ENCODE assay signal across 8 mouse cellular contexts in the genomic region with DNA sequence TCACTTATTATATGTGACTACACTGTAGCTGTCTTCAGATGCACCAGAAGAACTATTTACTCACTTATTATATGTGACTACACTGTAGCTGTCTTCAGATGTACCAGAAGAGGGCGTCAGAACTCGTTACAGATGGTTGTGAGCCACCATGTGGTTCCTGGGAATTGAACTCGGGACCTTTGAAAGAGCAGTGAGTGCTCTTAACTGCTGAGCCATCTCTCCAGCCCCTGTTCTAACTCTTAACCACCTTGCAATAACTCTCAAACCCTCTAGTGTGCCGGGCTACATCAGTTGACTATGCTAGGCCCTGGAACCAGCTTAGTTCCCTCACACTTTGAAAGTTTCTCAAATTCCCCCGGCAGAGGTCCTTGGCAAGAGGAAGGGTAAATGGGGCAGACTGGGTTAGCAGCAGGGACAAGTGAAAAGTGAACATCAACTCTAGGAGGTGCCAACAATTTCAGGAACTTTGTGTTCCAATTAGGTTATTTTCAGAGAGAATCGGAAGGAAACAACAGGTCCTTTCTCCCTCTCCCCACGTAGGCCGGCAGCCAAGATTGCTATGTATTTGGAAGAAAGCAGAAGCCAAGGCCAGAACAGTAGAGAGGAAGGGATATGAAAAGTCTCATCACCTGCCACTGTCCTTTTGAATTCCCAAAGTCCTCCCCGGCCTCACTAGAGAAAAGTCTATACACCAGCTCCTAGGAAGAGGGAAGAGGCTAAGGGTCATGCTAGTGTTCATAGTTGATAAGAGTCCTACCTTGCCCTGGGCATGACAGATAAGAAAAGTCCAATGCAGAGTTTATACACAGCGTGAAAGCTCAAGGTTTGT. TPM values are rescaled to one million over a fixed set of nuclear protein-coding genes. Genes with fewer than 3 reads are reported as not detected.
DNase-seq lines count a peak whose midpoint lies in the region; ATAC-seq and TF ChIP-seq lines count a peak whose summit lies in the region.
"Had no signal": no experiment of that assay in that cellular context is flagged by ENCODE, and none has a peak within 500 bp of the region (broad histone marks: within the 10 kb centered on the region; RNA-seq: fewer than 3 reads in every experiment).

No protein-coding gene starts in this region.

- peaks cover 13% of the 10 kb centered on the region for H3K36me3 ChIP-seq in kidney, embryonic 16.5 days (ENCODE audit: insufficient read depth, low read length)
- peaks cover 23% of the 10 kb centered on the region for H3K36me3 ChIP-seq in liver, postnatal 0 days (replicated peaks; ENCODE audit: insufficient read depth, low read length)

- ATAC-seq in kidney, embryonic 16.5 days (ENCODE audit: low FRiP score, low TSS enrichment): no peak
- ATAC-seq in liver, postnatal 0 days: peak; percentile 60

- H3K4me3 ChIP-seq in kidney, embryonic 16.5 days (ENCODE audit: low read length): no peak overlapping the region
- 0 out of 2 replicates have a peak overlapping the region, but pooled peaks have one; percentile 3 for H3K4me3 ChIP-seq in liver, postnatal 0 days (ENCODE audit: low read depth, low read length)

- WGBS in kidney, embryonic 16.5 days: 72% methylated on average over 10 of the region's 10 CpGs
- 56% methylated on average over 10 of the region's 10 CpGs for WGBS in liver, postnatal 0 days (ENCODE audit: insufficient replicate concordance)

- H3K9ac ChIP-seq in kidney, embryonic 16.5 days (replicated peaks; ENCODE audit: low read length): no peak overlapping the region
- H3K9ac ChIP-seq in liver, postnatal 0 days (replicated peaks): no peak overlapping the region; the same call in 1 of the 2 replicates

- TF ChIP-seq EP300 in liver, postnatal 0 days (IDR thresholded peaks at IDR 0.05; ENCODE audit: low read depth): peak; percentile 98

- no peak overlapping the region for H3K4me2 ChIP-seq in kidney, embryonic 16.5 days (replicated peaks; ENCODE audit: low read depth, low read length)
- H3K4me2 ChIP-seq in liver, postnatal 0 days (ENCODE audit: low read depth, low read length): peak overlapping the region; percentile 68

- H3K27ac ChIP-seq in kidney, embryonic 16.5 days (ENCODE audit: low read length): no peak overlapping the region
- peak overlapping the region; percentile 94 for H3K27ac ChIP-seq in liver, postnatal 0 days (ENCODE audit: low read depth)

- peak; percentile 43 for DNase-seq in kidney, postnatal 14 days
- peak; percentile 74 for DNase-seq in MEL-GATA-1-ER (ENCODE audit: extremely low read depth, low read depth)
- DNase-seq in c-Kit-positive CD71-positive TER-119-negative erythroid progenitor cells, embryonic 14.5 days (ENCODE audit: low read depth): peak; percentile 85
- DNase-seq in liver, postnatal 0 days: peak; percentile 38
- no peak for DNase-seq in frontal cortex, postnatal 14 days (ENCODE audit: low spot score in 2 of 2)
- no peak for DNase-seq in frontal cortex, postnatal 36 days (ENCODE audit: low spot score in 2 of 2)
- DNase-seq: cerebellum, postnatal 25 days had no signal

- no peaks in the 10 kb centered on the region for H3K9me3 ChIP-seq in kidney, embryonic 16.5 days (ENCODE audit: low read length)
- H3K9me3 ChIP-seq in liver, postnatal 0 days (ENCODE audit: low read length): no peaks in the 10 kb centered on the region

- no peaks in the 10 kb centered on the region for H3K27me3 ChIP-seq in kidney, embryonic 16.5 days (ENCODE audit: insufficient read depth, low read length)
- no peaks in the 10 kb centered on the region for H3K27me3 ChIP-seq in liver, postnatal 0 days (ENCODE audit: insufficient read depth, low read length)

- TF ChIP-seq CTCF in liver, postnatal 0 days (IDR thresholded peaks at IDR 0.05; ENCODE audit: low read depth): peak; percentile 45

- peaks cover 32% of the 10 kb centered on the region for H3K4me1 ChIP-seq in kidney, embryonic 16.5 days (ENCODE audit: insufficient read depth, low read length)
- H3K4me1 ChIP-seq in liver, postnatal 0 days (ENCODE audit: insufficient read depth): peaks cover 31% of the 10 kb centered on the region

RNA-seq across cellular contexts. Expression of a gene that starts 8.3 kb away (rescaled TPM):
- 141 and 146 TPM in 2 replicates for polyA plus RNA-seq in kidney, embryonic 16.5 days (2015; fragmentation: Nextera tagmentation; extraction: Ambion mirVana)
- 64.4 and 68.0 TPM in 2 replicates for polyA plus RNA-seq in liver, postnatal 0 days (2015; fragmentation: Nextera tagmentation; extraction: Ambion mirVana)

RNA-seq across cellular contexts. Expression of a gene that starts 20.8 kb away (rescaled TPM):
- 101 and 108 TPM in 2 replicates for polyA plus RNA-seq in kidney, embryonic 16.5 days (2015; fragmentation: Nextera tagmentation; extraction: Ambion mirVana)
- polyA plus RNA-seq in liver, postnatal 0 days (2015; fragmentation: Nextera tagmentation; extraction: Ambion mirVana): 36.0 and 36.8 TPM in 2 replicates

RNA-seq across cellular contexts. Expression of a gene that starts 25.7 kb away (rescaled TPM):
- polyA plus RNA-seq in kidney, embryonic 16.5 days (2015; fragmentation: Nextera tagmentation; extraction: Ambion mirVana): 1.9 and 2.0 TPM in 2 replicates
- 0.31 and 0.43 TPM in 2 replicates for polyA plus RNA-seq in liver, postnatal 0 days (2015; fragmentation: Nextera tagmentation; extraction: Ambion mirVana)

RNA-seq across cellular contexts. Expression of a gene that starts 26.3 kb away (rescaled TPM):
- polyA plus RNA-seq in kidney, embryonic 16.5 days (2015; fragmentation: Nextera tagmentation; extraction: Ambion mirVana): 150 and 154 TPM in 2 replicates
- polyA plus RNA-seq in liver, postnatal 0 days (2015; fragmentation: Nextera tagmentation; extraction: Ambion mirVana): 36.3 and 37.5 TPM in 2 replicates

RNA-seq across cellular contexts. Expression of a gene that starts 42.0 kb away (rescaled TPM):
- 213 and 218 TPM in 2 replicates for polyA plus RNA-seq in kidney, embryonic 16.5 days (2015; fragmentation: Nextera tagmentation; extraction: Ambion mirVana)
- polyA plus RNA-seq in liver, postnatal 0 days (2015; fragmentation: Nextera tagmentation; extraction: Ambion mirVana): 47.9 and 49.9 TPM in 2 replicates

Comparison
In these comparisons a context has a peak if more than half of its experiments do, and no peak if none do; other contexts are left out.
1. DNase-seq: peak in kidney, postnatal 14 days (single experiment), MEL-GATA-1-ER (single experiment), c-Kit-positive CD71-positive TER-119-negative erythroid progenitor cells, embryonic 14.5 days (single experiment) and liver, postnatal 0 days (single experiment); none in frontal cortex, postnatal 14 days (0 of 2) and frontal cortex, postnatal 36 days (0 of 2).